Mouse (Mus musculus): ENCODE measurements at regions not wholly inside any gene's neighbourhood (a gene's known extent, or its start where the extent isn't known, plus 50 kb on each side); places are given as distances from the start of the nearest gene placed in this dataset.

DNA sequence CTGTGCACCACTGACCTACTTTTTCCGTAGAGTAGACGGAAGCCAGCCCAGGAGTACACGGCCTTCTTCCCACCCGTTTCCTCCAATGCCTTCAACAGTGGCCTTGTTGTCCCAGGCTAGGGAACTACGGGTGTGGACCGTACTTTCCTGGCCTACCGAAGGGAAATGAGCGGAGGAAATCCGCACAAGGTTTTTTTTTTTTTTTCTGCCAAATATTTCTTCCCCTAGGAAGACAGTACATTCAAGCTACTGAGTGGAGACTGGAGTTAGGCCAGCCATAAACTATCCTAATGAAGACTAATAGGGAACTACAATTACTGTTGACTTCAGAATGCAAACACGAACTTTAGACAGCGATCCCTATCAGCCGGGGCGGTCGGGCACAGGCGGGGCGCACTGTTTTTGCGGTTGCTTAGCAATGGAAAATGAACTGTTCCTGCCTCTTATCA is 177.3 kb downstream of the Ttc8 start:
- no peak for DNase-seq

DNA sequence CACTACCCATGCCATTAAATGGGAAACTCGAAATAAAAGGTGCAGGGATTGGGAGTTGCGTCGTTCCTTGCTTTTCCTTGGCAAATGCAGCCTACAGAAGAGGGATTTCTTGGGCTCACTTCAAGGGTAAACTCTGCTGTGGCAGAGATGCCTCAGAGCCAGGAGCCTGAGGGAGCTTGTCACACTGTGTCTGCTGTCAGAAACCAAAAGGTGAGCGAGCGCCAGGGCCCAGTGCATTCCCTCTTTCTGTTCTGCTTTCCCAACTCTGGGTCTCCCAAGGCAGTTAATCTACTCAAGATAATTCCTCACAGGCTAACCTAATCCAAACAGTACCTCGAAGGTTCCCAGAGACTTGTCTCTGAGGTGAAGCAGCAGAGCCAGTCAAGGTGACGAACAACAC is 179.5 kb downstream of the Ttc8 start:
- DNase-seq = no peak

DNA sequence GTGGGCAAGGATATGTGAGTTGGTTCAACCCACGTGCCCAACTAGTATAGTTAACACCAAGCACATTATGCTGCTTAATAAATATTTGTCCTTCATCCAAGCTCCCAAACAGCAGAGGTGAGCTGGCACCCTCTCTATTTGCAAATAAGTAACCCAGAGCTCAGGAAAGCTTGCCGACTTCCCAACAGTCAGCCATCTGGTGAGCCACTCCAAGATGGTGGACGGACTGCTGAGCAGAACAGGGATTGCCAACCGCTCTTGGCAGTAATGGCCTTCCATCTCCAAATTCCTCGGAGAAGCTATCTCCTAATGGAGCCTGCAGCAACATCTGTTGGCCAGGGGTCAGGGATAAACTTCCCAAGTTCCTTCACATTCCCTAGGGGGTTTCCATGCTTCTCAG is 188.2 kb downstream of the Ttc8 start:
- DNase-seq = no peak

DNA sequence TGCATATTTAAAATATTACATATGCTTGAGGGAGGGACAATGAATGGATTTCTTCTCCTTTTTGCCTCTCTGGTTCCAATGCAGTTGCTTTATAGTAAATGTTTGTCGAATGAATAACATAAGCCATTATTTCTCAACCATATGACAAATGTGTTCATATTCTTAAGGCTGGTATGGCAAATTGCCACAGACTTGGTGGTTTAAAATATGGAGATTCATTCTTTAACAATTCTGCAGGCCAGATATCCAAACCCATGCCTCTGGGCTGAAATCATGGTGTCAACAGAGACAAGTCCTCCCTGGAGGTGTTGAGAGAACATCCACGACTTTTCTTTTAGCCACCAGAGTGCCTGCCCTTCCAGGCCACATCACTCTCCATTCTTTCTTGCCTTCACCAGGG is 193.4 kb downstream of the Ttc8 start:
- no peak for DNase-seq

DNA sequence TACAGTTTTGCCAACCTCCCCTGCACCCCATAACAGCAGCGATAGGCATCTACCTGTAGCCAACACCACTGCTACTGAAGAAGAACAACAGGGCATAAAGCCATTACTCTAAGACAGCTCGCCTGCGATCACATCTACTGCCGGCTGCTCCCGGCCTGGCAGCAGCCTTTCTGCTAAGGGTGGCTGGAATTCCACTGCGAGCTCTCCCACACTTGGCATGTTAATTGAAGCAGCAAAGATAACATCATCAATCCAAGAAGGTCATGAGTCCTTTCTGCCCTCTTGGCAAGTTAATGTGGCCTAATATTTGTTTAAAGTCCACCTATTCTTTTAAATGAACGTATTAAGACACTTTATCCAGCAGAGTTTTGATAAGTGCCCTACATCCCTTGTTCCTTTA is 196.1 kb downstream of the Ttc8 start:
- DNase-seq = no peak

DNA sequence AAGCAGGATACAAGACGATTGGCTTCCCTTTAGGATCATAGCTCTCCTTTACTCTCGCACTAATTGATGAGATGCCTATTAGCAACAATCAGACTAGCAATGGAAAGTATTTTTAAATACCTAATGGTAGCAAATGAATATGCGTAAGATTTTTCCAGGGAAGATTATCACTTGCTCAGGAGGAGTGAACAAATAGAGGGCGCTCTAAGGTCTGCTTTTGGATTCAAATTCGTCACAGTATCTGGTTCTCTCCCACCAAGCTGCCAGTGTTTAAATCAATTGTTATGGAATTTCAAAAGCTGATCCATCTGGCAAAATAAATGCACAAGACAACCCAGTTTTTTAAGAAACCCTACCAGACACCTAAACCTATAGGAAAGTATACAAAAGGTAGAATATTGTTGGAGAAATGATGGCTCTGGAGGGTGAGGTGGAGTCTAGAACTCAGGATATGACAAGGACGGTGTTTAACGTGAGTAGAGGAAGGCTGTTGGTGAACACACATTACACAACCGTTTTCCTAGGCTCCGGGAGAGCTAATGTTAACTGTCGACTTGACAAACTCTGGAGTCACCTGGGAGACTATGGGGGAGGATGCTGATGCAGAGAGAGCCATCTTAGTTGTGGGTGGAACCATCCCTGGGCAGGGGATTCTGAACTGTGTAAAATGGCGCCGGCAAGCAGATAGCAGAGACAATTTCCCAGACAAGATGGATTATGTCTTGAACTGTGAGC is 198.2 kb downstream of the Ttc8 start:
- no peak for DNase-seq

DNA sequence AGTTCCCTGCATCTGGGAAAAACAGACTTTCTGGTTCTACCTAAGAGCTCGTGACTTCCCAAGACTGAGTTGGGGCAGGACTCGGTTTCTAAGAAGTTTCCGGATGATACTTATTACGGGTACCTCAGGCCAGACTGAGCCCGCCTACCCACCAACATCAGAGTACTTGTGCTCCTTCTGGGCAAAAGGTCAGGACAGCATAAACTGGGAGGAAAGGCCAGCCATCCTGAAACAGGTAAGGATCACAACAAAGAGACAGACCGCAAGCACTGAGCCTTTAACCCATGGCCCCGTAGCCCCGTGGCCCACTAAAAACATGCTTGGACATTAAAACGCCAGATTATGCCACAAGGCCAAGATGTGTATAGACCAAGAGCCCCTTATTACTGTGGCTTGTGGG is 199.6 kb downstream of the Ttc8 start:
- DNase-seq = no peak

DNA sequence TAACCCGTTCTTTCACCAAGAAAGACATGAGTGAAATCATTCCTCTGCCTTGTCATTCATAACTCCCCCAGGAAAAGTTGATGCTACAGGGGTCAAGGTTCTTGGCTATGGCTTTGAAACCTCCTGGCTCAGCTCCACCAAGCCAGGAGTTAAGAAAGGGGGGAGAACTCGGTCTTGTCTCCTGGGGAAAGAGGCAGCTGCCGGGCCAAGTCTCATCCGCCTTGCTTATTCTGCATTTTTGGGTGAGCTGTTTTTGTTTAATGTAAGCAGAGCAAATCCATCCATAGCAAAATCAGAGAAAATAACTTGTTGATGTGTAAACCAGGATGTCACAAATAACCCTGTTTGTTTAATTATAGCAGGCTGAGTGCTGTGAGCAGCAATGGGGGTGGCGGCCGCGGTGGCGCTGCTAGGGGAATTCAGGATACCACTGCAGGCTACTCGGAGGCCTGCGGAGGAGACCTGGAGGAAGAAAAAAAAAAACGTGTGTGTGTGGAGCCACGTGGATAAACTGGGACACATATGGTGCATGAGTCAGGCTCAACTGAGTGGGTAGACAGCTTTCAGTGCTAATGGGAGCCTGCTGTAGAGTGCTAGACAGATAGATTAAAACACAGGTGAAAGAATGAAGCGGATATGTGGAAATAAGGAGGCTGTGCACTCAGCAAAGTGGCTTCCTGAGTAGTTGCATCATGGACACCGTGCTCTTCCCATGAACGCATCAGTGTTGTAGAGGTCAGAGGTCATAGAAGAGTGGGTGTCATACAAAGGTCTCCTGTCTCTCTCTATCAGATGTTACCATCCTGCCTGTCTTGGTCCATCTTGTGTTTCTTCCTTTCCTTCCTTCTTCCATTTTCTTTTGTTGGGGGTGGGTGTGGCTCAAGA is 203.5 kb downstream of the Ttc8 start:
- peak; percentile 81 for DNase-seq

DNA sequence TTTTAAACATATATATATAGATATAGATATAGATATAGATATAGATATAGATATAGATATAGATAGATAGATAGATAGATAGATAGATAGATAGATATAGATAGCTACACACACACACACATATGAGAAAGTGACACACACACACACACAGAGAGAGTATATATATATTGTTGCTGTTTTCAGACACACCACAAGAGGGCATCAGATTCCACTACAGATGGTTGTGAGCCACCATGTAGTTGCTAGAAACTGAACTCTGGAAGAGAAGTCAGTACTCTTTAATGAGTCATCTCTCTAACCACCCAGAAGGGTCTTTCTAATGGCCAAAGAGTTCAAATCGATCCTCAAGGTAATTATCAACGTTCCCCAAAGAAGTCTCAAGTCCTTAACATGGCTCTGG is 205.8 kb downstream of the Ttc8 start:
- DNase-seq = no peak

Measured in right cerebral cortex, postnatal 25 days (tissue).